Mouse (Mus musculus) lung, adult 2 months (tissue): ENCODE measurements around the gene Polk. TPM values are rescaled to one million over a fixed set of nuclear protein-coding genes. Genes with fewer than 3 reads are reported as not detected.

Experiments used
- DNase-seq: peaks from one replicate; pipeline ENCODE4 v3.0.0; 2022
- H3K4me1 ChIP-seq: fragments of 200-500 bp; 2 replicates; pipeline ENCODE4 v1.6.1; 2011; ENCODE audit warnings: low read length; ENCODE audit not compliant: control insufficient read depth, insufficient read depth
- H3K4me3 ChIP-seq: fragments of 200-500 bp; replicated peaks from 2 replicates; pipeline ENCODE3; 2011; ENCODE audit warnings: low read depth, mild to moderate bottlenecking, control low read depth, low read length; ENCODE audit errors: extremely low read depth
- CTCF ChIP-seq: fragments of 200-500 bp; IDR thresholded peaks from 2 replicates; pipeline ENCODE4 v1.5.1; 2011; ENCODE audit warnings: mild to moderate bottlenecking, low read length, control low read depth; ENCODE audit not compliant: insufficient read depth
- POLR2A ChIP-seq: fragments of 200-500 bp; IDR thresholded peaks from 2 replicates; pipeline ENCODE4 v1.6.1; 2011; ENCODE audit warnings: low read depth, mild to moderate bottlenecking, control low read depth, low read length, borderline replicate concordance; ENCODE audit errors: extremely low read depth
- WGBS: fragments of 180-500 bp; shearing (Covaris S2); methylation state at CpG from one replicate; pipeline ENCODE4 v1.1.7; 2018; 5-methylcytosine and 5-hydroxymethylcytosine counted together
- polyA plus RNA-seq: library from polyadenylated mRNA; depleted of rRNA; stranded (reverse); fragments of >200 nt; gene quantifications from 2 replicates; pipeline ENCODE4 v1.2.3, GENCODE M21; 2012; rRNA removed

Polk gene
- polyA plus RNA-seq = 1.7 and 3.6 TPM in 2 replicates

- TF ChIP-seq CTCF (no peak), POLR2A (peak; percentile 97)
- Histone ChIP-seq H3K4me1 (peaks cover 4% of the 10 kb centered on the region; the same call in 1 of the 2 replicates), H3K4me3 (peak within 1 kb of the TSS; percentile 97)
- WGBS = under 1% methylated on average over 49 of the region's 50 CpGs
- DNase-seq = peak; percentile 96
These were observed at the start of gene Polk, which contains the start of gene Col4a3bp for GRCm38 (mm10) chr13:96542081-96542889. Gene Polk (minus strand): TSS chr13:96542579. Gene Col4a3bp (plus strand): TSS chr13:96542618.

GRCm38 (mm10) chr13:96588642-96589041 lies 46.3 kb upstream of the Polk start:
- no peak for DNase-seq
- Histone ChIP-seq H3K4me3 (no peak overlapping the region), H3K4me1 (peaks cover 4% of the 10 kb centered on the region)
- 82% methylated on average over 1 of the region's 1 CpGs for WGBS
- no peak for TF ChIP-seq CTCF
- no peak for TF ChIP-seq POLR2A

GRCm38 (mm10) chr13:96586540-96586939 lies 44.2 kb upstream of the Polk start:
- no peak for DNase-seq
- 95% methylated on average over 5 of the region's 5 CpGs for WGBS
- TF ChIP-seq POLR2A = no peak
- TF ChIP-seq CTCF = no peak

GRCm38 (mm10) chr13:96584201-96584600 lies 41.8 kb upstream of the Polk start:
- Histone ChIP-seq H3K4me3 (no peak overlapping the region), H3K4me1 (peaks cover 2% of the 10 kb centered on the region; the same call in 1 of the 2 replicates)
- TF ChIP-seq CTCF = no peak
- DNase-seq = no peak
- WGBS = 95% methylated on average over 2 of the region's 2 CpGs

More at GRCm38 (mm10) chr13:96586540-96586939, 44.2 kb upstream of the Polk start:
- Histone ChIP-seq H3K4me1 (peaks cover 4% of the 10 kb centered on the region; the same call in 1 of the 2 replicates), H3K4me3 (no peak overlapping the region)

- 67% methylated on average over 1 of the region's 1 CpGs for WGBS
- H3K4me1 ChIP-seq = peaks cover 2% of the 10 kb centered on the region; the same call in 1 of the 2 replicates
- no peak for DNase-seq
- no peak overlapping the region for H3K4me3 ChIP-seq
- TF ChIP-seq POLR2A (no peak), CTCF (no peak)
These were observed 37.6 kb upstream of the Polk start for GRCm38 (mm10) chr13:96579979-96580378.

GRCm38 (mm10) chr13:96579104-96579503 lies 36.7 kb upstream of the Polk start:
- TF ChIP-seq CTCF = no peak
- TF ChIP-seq POLR2A = no peak
- 70% methylated on average over 2 of the region's 2 CpGs for WGBS
- H3K4me3 ChIP-seq = no peak overlapping the region
- DNase-seq = no peak
- peaks cover 2% of the 10 kb centered on the region; the same call in 1 of the 2 replicates for H3K4me1 ChIP-seq

- WGBS = 69% methylated on average over 2 of the region's 2 CpGs
- no peak for DNase-seq
These were observed 31.8 kb upstream of the Polk start for GRCm38 (mm10) chr13:96574170-96574569.

GRCm38 (mm10) chr13:96571016-96571361 lies 28.6 kb upstream of the Polk start:
- Histone ChIP-seq H3K4me3 (no peak overlapping the region), H3K4me1 (peaks cover 8% of the 10 kb centered on the region)
- 58% methylated on average over 6 of the region's 6 CpGs for WGBS
- TF ChIP-seq POLR2A = no peak
- TF ChIP-seq CTCF = no peak
- no peak for DNase-seq

More at GRCm38 (mm10) chr13:96574170-96574569, 31.8 kb upstream of the Polk start:
- peaks cover 5% of the 10 kb centered on the region; the same call in 1 of the 2 replicates for H3K4me1 ChIP-seq
- H3K4me3 ChIP-seq = no peak overlapping the region
- no peak for TF ChIP-seq POLR2A
- TF ChIP-seq CTCF = no peak

GRCm38 (mm10) chr13:96570313-96571015 lies 28.1 kb upstream of the Polk start:
- TF ChIP-seq CTCF = no peak
- no peak for TF ChIP-seq POLR2A
- no peak for DNase-seq
- Histone ChIP-seq H3K4me1 (peaks cover 8% of the 10 kb centered on the region), H3K4me3 (no peak overlapping the region)
- WGBS = 58% methylated on average over 10 of the region's 10 CpGs
